Mouse (Mus musculus): ENCODE data around the gene Cpne8. TPM values are rescaled to one million over a fixed set of nuclear protein-coding genes. Genes with fewer than 3 reads are reported as not detected.

Gene Cpne8
- polyA plus RNA-seq, 1 experiment from 2014 or later, result 21.6 TPM

GRCm38 (mm10) chr15:90609836-90610415 is 69.3 kb downstream of the Cpne8 start:
- 39% methylated on average over 4 of the region's 4 CpGs for whole genome bisulfite sequencing
- ATAC-seq (ENCODE audit: insufficient read depth, low FRiP score, low read depth), result no peak

GRCm38 (mm10) chr15:90608368-90608767 is 70.9 kb downstream of the Cpne8 start:
- no peak overlapping the region for H3K9ac ChIP-seq
- no peak for ATAC-seq (ENCODE audit: insufficient read depth, low FRiP score, low read depth)

More at GRCm38 (mm10) chr15:90609836-90610415, 69.3 kb downstream of the Cpne8 start:
- Histone ChIP-seq H3K9ac (no peak overlapping the region), H3K27me3 (replicated peaks) (no peaks in the 10 kb centered on the region), H3K9me3 (no peaks in the 10 kb centered on the region), H3K4me3 (replicated peaks) (no peak overlapping the region), H3K4me2 (no peak overlapping the region), H3K4me1 (no peaks in the 10 kb centered on the region), H3K27ac (no peak overlapping the region), H3K36me3 (no peaks in the 10 kb centered on the region)

GRCm38 (mm10) chr15:90607181-90607580 is 72.1 kb downstream of the Cpne8 start:
- H3K27me3 ChIP-seq (replicated peaks), result no peaks in the 10 kb centered on the region
- no peak for ATAC-seq (ENCODE audit: insufficient read depth, low FRiP score, low read depth)
- WGBS, result 83% methylated on average over 3 of the region's 3 CpGs
- H3K4me2 ChIP-seq, result no peak overlapping the region
- H3K4me1 ChIP-seq, result no peaks in the 10 kb centered on the region
- no peaks in the 10 kb centered on the region for H3K36me3 ChIP-seq
- H3K4me3 ChIP-seq (replicated peaks), result no peak overlapping the region
- no peaks in the 10 kb centered on the region for H3K9me3 ChIP-seq
- H3K27ac ChIP-seq, result no peak overlapping the region
- no peak overlapping the region for H3K9ac ChIP-seq

More at GRCm38 (mm10) chr15:90608368-90608767, 70.9 kb downstream of the Cpne8 start:
- Histone ChIP-seq H3K36me3 (no peaks in the 10 kb centered on the region), H3K4me2 (no peak overlapping the region), H3K4me1 (no peaks in the 10 kb centered on the region), H3K4me3 (replicated peaks) (no peak overlapping the region), H3K9me3 (no peaks in the 10 kb centered on the region), H3K27ac (no peak overlapping the region), H3K27me3 (replicated peaks) (no peaks in the 10 kb centered on the region)
- 58% methylated on average over 3 of the region's 3 CpGs for WGBS

GRCm38 (mm10) chr15:90603676-90604075 is 75.6 kb downstream of the Cpne8 start:
- H3K27me3 ChIP-seq (replicated peaks), result no peaks in the 10 kb centered on the region
- no peaks in the 10 kb centered on the region for H3K36me3 ChIP-seq
- no peak overlapping the region for H3K4me2 ChIP-seq
- H3K4me1 ChIP-seq, result no peaks in the 10 kb centered on the region
- no peak overlapping the region for H3K4me3 ChIP-seq (replicated peaks)
- WGBS, result 78% methylated on average over 5 of the region's 5 CpGs
- H3K9ac ChIP-seq, result no peak overlapping the region
- H3K27ac ChIP-seq, result no peak overlapping the region
- no peaks in the 10 kb centered on the region for H3K9me3 ChIP-seq
- ATAC-seq (ENCODE audit: insufficient read depth, low FRiP score, low read depth), result no peak

- H3K36me3 ChIP-seq, result no peaks in the 10 kb centered on the region
- H3K4me1 ChIP-seq, result no peaks in the 10 kb centered on the region
- H3K4me3 ChIP-seq (replicated peaks), result no peak overlapping the region
- no peaks in the 10 kb centered on the region for H3K27me3 ChIP-seq (replicated peaks)
- H3K4me2 ChIP-seq, result no peak overlapping the region
- 61% methylated on average over 6 of the region's 6 CpGs for WGBS
- H3K27ac ChIP-seq, result no peak overlapping the region
- no peak overlapping the region for H3K9ac ChIP-seq
- no peak for ATAC-seq (ENCODE audit: insufficient read depth, low FRiP score, low read depth)
- H3K9me3 ChIP-seq, result no peaks in the 10 kb centered on the region
Measured at GRCm38 (mm10) chr15:90597715-90598497, 81.3 kb downstream of the Cpne8 start.

GRCm38 (mm10) chr15:90595592-90595991 is 83.6 kb downstream of the Cpne8 start:
- H3K9ac ChIP-seq, result no peak overlapping the region
- no peaks in the 10 kb centered on the region for H3K27me3 ChIP-seq (replicated peaks)
- ATAC-seq (ENCODE audit: insufficient read depth, low FRiP score, low read depth), result no peak
- H3K9me3 ChIP-seq, result no peaks in the 10 kb centered on the region
- no peaks in the 10 kb centered on the region for H3K36me3 ChIP-seq
- no peak overlapping the region for H3K4me2 ChIP-seq
- H3K4me1 ChIP-seq, result no peaks in the 10 kb centered on the region
- 75% methylated on average over 2 of the region's 2 CpGs for WGBS
- no peak overlapping the region for H3K4me3 ChIP-seq (replicated peaks)
- H3K27ac ChIP-seq, result no peak overlapping the region

- peak; percentile 35; the same call in 1 of the 2 replicates for ATAC-seq (ENCODE audit: insufficient read depth, low FRiP score, low read depth)
- no peaks in the 10 kb centered on the region for H3K36me3 ChIP-seq
Measured at GRCm38 (mm10) chr15:90589587-90589986, 89.6 kb downstream of the Cpne8 start.

GRCm38 (mm10) chr15:90577402-90577801 is 101.8 kb downstream of the Cpne8 start:
- no peak overlapping the region for H3K4me3 ChIP-seq (replicated peaks)
- ATAC-seq (ENCODE audit: insufficient read depth, low FRiP score, low read depth), result no peak
- H3K27me3 ChIP-seq (replicated peaks), result no peaks in the 10 kb centered on the region
- no peaks in the 10 kb centered on the region for H3K4me1 ChIP-seq
- 86% methylated on average over 3 of the region's 3 CpGs for WGBS
- H3K4me2 ChIP-seq, result no peak overlapping the region
- H3K27ac ChIP-seq, result no peak overlapping the region
- H3K36me3 ChIP-seq, result no peaks in the 10 kb centered on the region
- no peaks in the 10 kb centered on the region for H3K9me3 ChIP-seq
- H3K9ac ChIP-seq, result no peak overlapping the region

More at GRCm38 (mm10) chr15:90589587-90589986, 89.6 kb downstream of the Cpne8 start:
- H3K27ac ChIP-seq, result no peak overlapping the region
- no peak overlapping the region for H3K4me3 ChIP-seq (replicated peaks)
- H3K27me3 ChIP-seq (replicated peaks), result no peaks in the 10 kb centered on the region
- no peak overlapping the region for H3K9ac ChIP-seq
- 45% methylated on average over 7 of the region's 7 CpGs for WGBS
- no peak overlapping the region for H3K4me2 ChIP-seq
- H3K4me1 ChIP-seq, result no peaks in the 10 kb centered on the region
- no peaks in the 10 kb centered on the region for H3K9me3 ChIP-seq

GRCm38 (mm10) chr15:90569246-90569645 is 110.0 kb downstream of the Cpne8 start:
- ATAC-seq (ENCODE audit: insufficient read depth, low FRiP score, low read depth), result no peak
- no peaks in the 10 kb centered on the region for H3K27me3 ChIP-seq (replicated peaks)
- H3K27ac ChIP-seq, result no peak overlapping the region
- H3K4me2 ChIP-seq, result no peak overlapping the region
- no peaks in the 10 kb centered on the region for H3K9me3 ChIP-seq
- H3K4me1 ChIP-seq, result no peaks in the 10 kb centered on the region
- H3K9ac ChIP-seq, result no peak overlapping the region
- H3K36me3 ChIP-seq, result no peaks in the 10 kb centered on the region
- H3K4me3 ChIP-seq (replicated peaks), result no peak overlapping the region
- WGBS, result 92% methylated on average over 4 of the region's 4 CpGs

GRCm38 (mm10) chr15:90568050-90568449 is 111.2 kb downstream of the Cpne8 start:
- 85% methylated on average over 4 of the region's 4 CpGs for WGBS
- no peak for ATAC-seq (ENCODE audit: insufficient read depth, low FRiP score, low read depth)
- H3K36me3 ChIP-seq, result no peaks in the 10 kb centered on the region
- H3K27me3 ChIP-seq (replicated peaks), result no peaks in the 10 kb centered on the region
- H3K9me3 ChIP-seq, result no peaks in the 10 kb centered on the region
- no peaks in the 10 kb centered on the region for H3K4me1 ChIP-seq
- no peak overlapping the region for H3K4me3 ChIP-seq (replicated peaks)
- H3K9ac ChIP-seq, result no peak overlapping the region
- H3K4me2 ChIP-seq, result no peak overlapping the region
- no peak overlapping the region for H3K27ac ChIP-seq

GRCm38 (mm10) chr15:90563996-90564395 is 115.2 kb downstream of the Cpne8 start:
- H3K27me3 ChIP-seq (replicated peaks), result no peaks in the 10 kb centered on the region
- no peak overlapping the region for H3K4me3 ChIP-seq (replicated peaks)
- no peak overlapping the region for H3K4me2 ChIP-seq
- H3K4me1 ChIP-seq, result no peaks in the 10 kb centered on the region
- no peaks in the 10 kb centered on the region for H3K9me3 ChIP-seq
- ATAC-seq (ENCODE audit: insufficient read depth, low FRiP score, low read depth), result no peak
- H3K9ac ChIP-seq, result no peak overlapping the region
- H3K27ac ChIP-seq, result no peak overlapping the region
- WGBS, result 55% methylated on average over 3 of the region's 3 CpGs
- no peaks in the 10 kb centered on the region for H3K36me3 ChIP-seq

- H3K36me3 ChIP-seq, result no peaks in the 10 kb centered on the region
- H3K4me3 ChIP-seq (replicated peaks), result no peak overlapping the region
- no peak overlapping the region for H3K4me2 ChIP-seq
- no peaks in the 10 kb centered on the region for H3K27me3 ChIP-seq (replicated peaks)
- no peak overlapping the region for H3K27ac ChIP-seq
- no peak for ATAC-seq (ENCODE audit: insufficient read depth, low FRiP score, low read depth)
- WGBS, result 85% methylated on average over 12 of the region's 12 CpGs
- H3K4me1 ChIP-seq, result no peaks in the 10 kb centered on the region
- H3K9ac ChIP-seq, result no peak overlapping the region
- H3K9me3 ChIP-seq, result no peaks in the 10 kb centered on the region
Measured at GRCm38 (mm10) chr15:90561613-90562012, 117.6 kb downstream of the Cpne8 start.

Measured in stomach, embryonic 15.5 days (tissue).